Mouse (Mus musculus) stomach, embryonic 14.5 days (tissue): ENCODE results near the gene Slc22a2. TPM values are rescaled to one million over a fixed set of nuclear protein-coding genes. Genes with fewer than 3 reads are reported as not detected.

Source experiments
- ATAC-seq: fragments of 200-750 bp; cut with Nextera tagmentation; 2 replicates; pipeline ENCODE4 v1.8.0; 2017; ENCODE audit warnings: low read depth, moderate TSS enrichment; ENCODE audit not compliant: insufficient number of reproducible peaks, insufficient read depth, low FRiP score
- H3K27ac ChIP-seq: fragments of 300-500 bp; sonication (generic); 2 replicates; pipeline ENCODE4 v1.5.1; 2014; ENCODE audit warnings: mild to moderate bottlenecking, low read length, moderate library complexity, mixed read lengths
- H3K27me3 ChIP-seq: fragments of 300-500 bp; sonication (generic); 2 replicates; pipeline ENCODE4 v1.6.1; 2014; ENCODE audit warnings: low read length, control low read depth, mixed read lengths; ENCODE audit not compliant: control insufficient read depth, insufficient read depth
- H3K36me3 ChIP-seq: fragments of 300-500 bp; sonication (generic); 2 replicates; pipeline ENCODE4 v1.6.1; 2014; ENCODE audit warnings: mild to moderate bottlenecking, control low read depth, low read length, moderate library complexity, mixed read lengths; ENCODE audit not compliant: control insufficient read depth, insufficient read depth
- H3K4me1 ChIP-seq: fragments of 300-500 bp; sonication (generic); 2 replicates; pipeline ENCODE4 v1.6.1; 2014; ENCODE audit warnings: low read length, control low read depth, mixed read lengths; ENCODE audit not compliant: control insufficient read depth, insufficient read depth
- H3K4me2 ChIP-seq: fragments of 300-500 bp; sonication (generic); replicated peaks from 2 replicates; pipeline ENCODE4 v1.6.1; 2014; ENCODE audit warnings: low read depth, low read length, control low read depth
- H3K4me3 ChIP-seq: fragments of 300-500 bp; sonication (generic); 2 replicates; pipeline ENCODE4 v1.5.1; 2014; ENCODE audit warnings: low read depth, low read length, control low read depth
- H3K9ac ChIP-seq: fragments of 300-500 bp; sonication (generic); replicated peaks from 2 replicates; pipeline ENCODE4 v1.6.1; 2014; ENCODE audit warnings: low read depth, mild to moderate bottlenecking, control low read depth, low read length, moderate library complexity, mixed read lengths
- H3K9me3 ChIP-seq: fragments of 300-500 bp; sonication (generic); 2 replicates; pipeline ENCODE4 v1.6.1; 2016; ENCODE audit warnings: low read depth, low read length, control low read depth; ENCODE audit not compliant: control insufficient read depth
- WGBS: fragments of 180-500 bp; shearing (Covaris S2); extraction: QIAGEN DNeasy Blood & Tissue Kit; methylation state at CpG from one replicate; pipeline ENCODE4 v1.1.7; 2014; 5-methylcytosine and 5-hydroxymethylcytosine counted together
- polyA plus RNA-seq: library from polyadenylated mRNA; unstranded; fragments of >200 nt; fragmentation: Nextera tagmentation; extraction: Ambion mirVana; gene quantifications from 2 replicates; pipeline ENCODE4 v1.2.1, GENCODE M21; 2014

Slc22a2 gene
- polyA plus RNA-seq, 1 experiment from 2014 or later, result not detected

- no peak overlapping the region for H3K4me2 ChIP-seq
- WGBS, result 90% methylated on average over 7 of the region's 7 CpGs
- ATAC-seq, result no peak
- no peak overlapping the region for H3K27ac ChIP-seq
- no peaks in the 10 kb centered on the region for H3K4me1 ChIP-seq
- H3K9ac ChIP-seq, result no peak overlapping the region
- H3K36me3 ChIP-seq, result no peaks in the 10 kb centered on the region
- no peaks in the 10 kb centered on the region for H3K9me3 ChIP-seq
- no peak overlapping the region for H3K4me3 ChIP-seq
- no peaks in the 10 kb centered on the region for H3K27me3 ChIP-seq
Measured at GRCm38 (mm10) chr17:12577096-12577495, 6.8 kb upstream of the Slc22a2 start.

DNA sequence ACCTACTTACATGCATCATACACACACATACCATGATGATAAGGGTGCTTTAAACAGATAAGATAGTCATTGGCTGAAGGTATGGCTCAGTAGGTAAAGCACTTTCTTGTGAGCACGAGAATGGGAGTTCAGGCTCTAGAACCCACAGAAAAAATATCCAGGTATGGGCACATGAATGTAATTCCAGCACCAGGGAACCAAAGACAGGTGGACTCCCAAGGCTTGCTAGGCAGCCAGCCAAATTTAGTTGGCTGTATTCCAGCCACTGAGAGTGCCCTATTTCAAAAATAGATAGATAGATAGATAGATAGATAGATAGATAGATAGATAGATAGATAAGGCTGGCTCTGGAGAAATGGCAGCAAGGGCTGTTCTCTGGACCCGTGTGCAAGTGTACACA lies 1.4 kb downstream of the Slc22a2 start:
- Histone ChIP-seq H3K4me1 (peaks cover 7% of the 10 kb centered on the region; the same call in 1 of the 2 replicates), H3K36me3 (no peaks in the 10 kb centered on the region), H3K9me3 (no peaks in the 10 kb centered on the region), H3K27me3 (no peaks in the 10 kb centered on the region), H3K27ac (no peak overlapping the region), H3K9ac (no peak overlapping the region), H3K4me2 (no peak overlapping the region), H3K4me3 (no peak overlapping the region)
- WGBS, result 86% methylated on average over 2 of the region's 2 CpGs
- no peak for ATAC-seq

- H3K4me1 ChIP-seq, result peaks cover 7% of the 10 kb centered on the region; the same call in 1 of the 2 replicates
- H3K4me3 ChIP-seq, result no peak overlapping the region
- H3K9me3 ChIP-seq, result no peaks in the 10 kb centered on the region
- 50% methylated on average over 11 of the region's 11 CpGs for WGBS
- ATAC-seq, result no peak
- no peak overlapping the region for H3K4me2 ChIP-seq
- no peak overlapping the region for H3K9ac ChIP-seq
- no peaks in the 10 kb centered on the region for H3K36me3 ChIP-seq
- no peak overlapping the region for H3K27ac ChIP-seq
- no peaks in the 10 kb centered on the region for H3K27me3 ChIP-seq
Measured at GRCm38 (mm10) chr17:12586966-12587365, 3.0 kb downstream of the Slc22a2 start.

DNA sequence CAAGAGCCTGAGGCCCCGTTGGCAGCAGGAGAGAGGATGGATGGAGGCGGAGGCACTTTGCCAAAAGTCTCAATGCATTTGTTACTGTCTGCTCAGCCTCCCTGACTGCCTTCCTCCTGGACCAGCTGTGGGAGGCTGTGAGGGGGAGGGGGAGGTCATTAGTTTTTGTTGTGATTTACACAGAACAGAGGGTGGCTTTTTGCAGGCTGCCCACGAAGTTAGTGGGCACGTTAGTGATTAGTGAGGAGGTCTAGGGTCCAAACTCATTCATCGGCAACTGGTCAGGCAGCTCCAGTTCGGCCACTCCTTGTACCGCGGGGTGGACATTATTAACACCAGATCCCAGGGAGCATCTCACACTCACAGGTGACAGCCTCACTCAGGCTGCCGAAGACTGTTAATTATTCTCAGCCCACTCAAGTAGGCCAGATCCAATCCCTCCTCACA lies 4.9 kb downstream of the Slc22a2 start:
- Histone ChIP-seq H3K27ac (no peak overlapping the region), H3K4me3 (no peak overlapping the region), H3K36me3 (no peaks in the 10 kb centered on the region), H3K27me3 (no peaks in the 10 kb centered on the region), H3K9ac (no peak overlapping the region), H3K4me2 (no peak overlapping the region), H3K4me1 (peaks cover 7% of the 10 kb centered on the region; the same call in 1 of the 2 replicates), H3K9me3 (peaks cover 5% of the 10 kb centered on the region; the same call in 1 of the 2 replicates)
- WGBS, result 42% methylated on average over 9 of the region's 9 CpGs
- no peak; the same call in 1 of the 2 replicates for ATAC-seq

- H3K9ac ChIP-seq, result no peak overlapping the region
- no peak for ATAC-seq
- H3K4me2 ChIP-seq, result no peak overlapping the region
- 92% methylated on average over 4 of the region's 4 CpGs for WGBS
- no peaks in the 10 kb centered on the region for H3K36me3 ChIP-seq
- no peak overlapping the region for H3K4me3 ChIP-seq
- H3K4me1 ChIP-seq, result peaks cover 7% of the 10 kb centered on the region; the same call in 1 of the 2 replicates
- H3K9me3 ChIP-seq, result peaks cover 5% of the 10 kb centered on the region; the same call in 1 of the 2 replicates
- H3K27ac ChIP-seq, result no peak overlapping the region
- H3K27me3 ChIP-seq, result no peaks in the 10 kb centered on the region
Measured at GRCm38 (mm10) chr17:12590911-12591625, 7.1 kb downstream of the Slc22a2 start.

DNA sequence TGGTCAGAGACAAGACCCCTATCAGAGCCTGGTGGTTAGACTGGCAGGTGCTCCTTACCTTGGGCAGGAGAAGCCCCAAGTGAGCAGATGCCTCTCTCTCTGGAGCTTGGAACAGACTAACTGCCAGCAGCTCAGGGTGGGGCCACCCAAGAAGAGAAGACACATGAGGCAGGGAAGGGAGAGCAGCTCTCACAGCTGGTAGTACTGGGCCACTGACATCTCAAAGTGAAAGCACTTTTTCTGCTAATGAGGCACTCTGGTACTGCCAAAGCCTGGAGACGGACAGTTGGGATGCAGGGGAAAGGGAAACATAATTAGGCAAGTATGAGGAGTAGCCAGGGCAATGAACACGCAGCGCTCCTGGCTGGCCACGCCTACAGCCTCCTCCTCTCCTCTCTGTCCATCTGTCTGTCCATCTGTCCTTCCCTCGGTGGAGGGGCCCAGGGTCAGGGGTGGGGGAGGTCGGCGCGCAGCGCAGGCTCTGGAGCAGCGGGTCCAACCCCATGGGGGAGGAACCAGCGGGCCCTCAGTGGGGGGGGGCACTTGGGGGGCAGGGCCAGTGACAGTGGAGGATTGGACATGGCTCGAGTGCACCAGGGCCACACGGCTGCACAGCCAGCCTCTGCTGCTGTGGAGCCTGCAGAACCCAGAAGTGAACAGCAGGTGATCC lies 12.0 kb downstream of the Slc22a2 start:
- ATAC-seq, result no peak
- no peak overlapping the region for H3K9ac ChIP-seq
- H3K4me3 ChIP-seq, result no peak overlapping the region
- H3K9me3 ChIP-seq, result peaks cover 5% of the 10 kb centered on the region; the same call in 1 of the 2 replicates
- H3K4me2 ChIP-seq, result no peak overlapping the region
- no peaks in the 10 kb centered on the region for H3K36me3 ChIP-seq
- no peaks in the 10 kb centered on the region for H3K27me3 ChIP-seq
- WGBS, result 79% methylated on average over 13 of the region's 13 CpGs
- H3K27ac ChIP-seq, result no peak overlapping the region
- H3K4me1 ChIP-seq, result no peaks in the 10 kb centered on the region

GRCm38 (mm10) chr17:12606634-12607033 lies 22.7 kb downstream of the Slc22a2 start:
- no peaks in the 10 kb centered on the region for H3K9me3 ChIP-seq
- H3K4me1 ChIP-seq, result no peaks in the 10 kb centered on the region
- no peaks in the 10 kb centered on the region for H3K36me3 ChIP-seq
- H3K4me3 ChIP-seq, result no peak overlapping the region
- no peak overlapping the region for H3K27ac ChIP-seq
- no peak for ATAC-seq
- H3K9ac ChIP-seq, result no peak overlapping the region
- H3K4me2 ChIP-seq, result no peak overlapping the region
- 15% methylated on average over 1 of the region's 1 CpGs for WGBS
- H3K27me3 ChIP-seq, result no peaks in the 10 kb centered on the region

- Histone ChIP-seq H3K36me3 (no peaks in the 10 kb centered on the region), H3K4me2 (no peak overlapping the region), H3K9ac (no peak overlapping the region), H3K4me3 (no peak overlapping the region), H3K27me3 (no peaks in the 10 kb centered on the region), H3K27ac (no peak overlapping the region), H3K9me3 (no peaks in the 10 kb centered on the region), H3K4me1 (no peaks in the 10 kb centered on the region)
- ATAC-seq, result no peak; the same call in 1 of the 2 replicates
Measured at GRCm38 (mm10) chr17:12607202-12607601, 23.3 kb downstream of the Slc22a2 start.
